Mouse (Mus musculus) heart, postnatal 4 days (tissue): ENCODE results near the gene Iqsec1. TPM values are rescaled to one million over a fixed set of nuclear protein-coding genes. Genes with fewer than 3 reads are reported as not detected.

Source experiments
- DNase-seq: peaks from one replicate; pipeline ENCODE4 v3.0.0; 2021
- total RNA-seq, 2 experiments: library from RNA; stranded (reverse); gene quantifications; 2 replicates each; pipeline ENCODE4 v1.2.3; 2021

The Iqsec1 gene
- total RNA-seq, 2 experiments from 2014 or later: 150 TPM

GRCm38 (mm10) chr6:90753656-90754055, 234.8 kb downstream of the Iqsec1 start:
- no peak for DNase-seq

- DNase-seq: no peak
Measured at GRCm38 (mm10) chr6:90751624-90752023, 236.9 kb downstream of the Iqsec1 start.

GRCm38 (mm10) chr6:90750091-90750490, 238.4 kb downstream of the Iqsec1 start:
- no peak for DNase-seq

GRCm38 (mm10) chr6:90749414-90749937, 239.0 kb downstream of the Iqsec1 start:
- no peak for DNase-seq

- DNase-seq: no peak
Measured at GRCm38 (mm10) chr6:90748976-90749375, 239.5 kb downstream of the Iqsec1 start.

GRCm38 (mm10) chr6:90746331-90746864, 242.1 kb downstream of the Iqsec1 start:
- no peak for DNase-seq

GRCm38 (mm10) chr6:90745401-90746198, 242.9 kb downstream of the Iqsec1 start:
- DNase-seq: no peak

- no peak for DNase-seq
Measured at GRCm38 (mm10) chr6:90742453-90742852, 246.0 kb downstream of the Iqsec1 start.

- DNase-seq: no peak
Measured at GRCm38 (mm10) chr6:90741717-90742116, 246.8 kb downstream of the Iqsec1 start.

GRCm38 (mm10) chr6:90741056-90741420, 247.4 kb downstream of the Iqsec1 start:
- no peak for DNase-seq

GRCm38 (mm10) chr6:90740348-90741055, 248.0 kb downstream of the Iqsec1 start:
- DNase-seq: no peak

- peak; percentile 98 for DNase-seq
Measured at GRCm38 (mm10) chr6:90737376-90737775, 251.1 kb downstream of the Iqsec1 start.

- peak; percentile 77 for DNase-seq
Measured at GRCm38 (mm10) chr6:90736691-90737245, 251.7 kb downstream of the Iqsec1 start.

- peak; percentile 61 for DNase-seq
Measured at GRCm38 (mm10) chr6:90736074-90736672, 252.3 kb downstream of the Iqsec1 start.

- no peak for DNase-seq
Measured at GRCm38 (mm10) chr6:90735396-90736036, 253.0 kb downstream of the Iqsec1 start.

- no peak for DNase-seq
Measured at GRCm38 (mm10) chr6:90734806-90735205, 253.7 kb downstream of the Iqsec1 start.

- DNase-seq: peak; percentile 62
Measured at GRCm38 (mm10) chr6:90731327-90731726, 257.2 kb downstream of the Iqsec1 start.

- DNase-seq: no peak
Measured at GRCm38 (mm10) chr6:90729829-90730228, 258.7 kb downstream of the Iqsec1 start.

- DNase-seq: peak; percentile 95
Measured at GRCm38 (mm10) chr6:90728491-90728931, 260.0 kb downstream of the Iqsec1 start.

- no peak for DNase-seq
Measured at GRCm38 (mm10) chr6:90727826-90728225, 260.7 kb downstream of the Iqsec1 start.

GRCm38 (mm10) chr6:90726711-90727122, 261.8 kb downstream of the Iqsec1 start:
- no peak for DNase-seq

GRCm38 (mm10) chr6:90725526-90725925, 263.0 kb downstream of the Iqsec1 start:
- DNase-seq: no peak
